Mouse (Mus musculus) spleen, postnatal 0 days (tissue): ENCODE measurements around the gene Hspb1. TPM values are rescaled to one million over a fixed set of nuclear protein-coding genes. Genes with fewer than 3 reads are reported as not detected.

Experiments
- polyA plus RNA-seq: library from polyadenylated mRNA; unstranded; fragments of >200 nt; fragmentation: Nextera tagmentation; extraction: Ambion mirVana; gene quantifications from 2 replicates; pipeline ENCODE4 v1.2.1, GENCODE M21; 2015

The Hspb1 gene
- 64.5 and 67.6 TPM in 2 replicates for polyA plus RNA-seq

DNA sequence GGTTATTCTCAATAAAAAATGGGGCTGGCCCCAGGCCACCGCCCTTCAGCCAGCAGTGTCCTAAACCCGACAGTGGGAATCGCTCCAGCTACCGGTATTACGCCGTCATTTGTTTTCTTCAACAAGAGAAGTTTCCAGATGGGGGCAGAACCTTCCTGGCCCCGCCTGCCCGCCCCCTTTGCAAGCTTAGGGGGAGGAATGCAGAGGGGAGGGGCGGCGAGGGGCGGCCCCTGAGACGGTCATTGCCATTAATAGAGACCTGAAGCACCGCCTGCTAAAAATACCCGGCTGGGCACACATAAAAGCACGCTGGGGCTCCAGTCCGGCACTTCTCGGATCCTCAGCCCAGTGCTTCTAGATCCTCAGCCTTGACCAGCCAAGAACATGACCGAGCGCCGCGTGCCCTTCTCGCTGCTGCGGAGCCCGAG is at the start of gene Hspb1:
TSS of gene Hspb1 (plus strand) at position 245 of the 428 bp plus-strand sequence.

GRCm38 (mm10) chr5:135934481-135935175 is 46.9 kb downstream of the Hspb1 start, which contains the start of gene Ywhag:
TSS of gene Ywhag (minus strand) at chr5:135934616.

Other genes starting within 250 kb of the Hspb1 start
- gene Por, start 217.9 kb upstream of the Hspb1 start, polyA plus RNA-seq, result 21.4 and 27.3 TPM in 2 replicates
- 19.2 and 27.6 TPM in 2 replicates for gene Tmem120a, start 143.5 kb upstream of the Hspb1 start, polyA plus RNA-seq
- 0.50 and 0.54 TPM in 2 replicates for gene Styxl1, start 109.5 kb upstream of the Hspb1 start, polyA plus RNA-seq
- 308 and 325 TPM in 2 replicates for gene Mdh2, start 109.4 kb upstream of the Hspb1 start, polyA plus RNA-seq
- gene Srrm3, start 81.0 kb upstream of the Hspb1 start, polyA plus RNA-seq, result 0.08 TPM in 2 replicates
- 55.4 and 62.3 TPM in 2 replicates for gene Ywhag, start 46.7 kb downstream of the Hspb1 start, polyA plus RNA-seq
- 2.8 and 3.6 TPM in 2 replicates for gene Ssc4d, start 86.6 kb downstream of the Hspb1 start, polyA plus RNA-seq
- gene Zp3, start 92.2 kb downstream of the Hspb1 start, polyA plus RNA-seq, result not detected in 2 replicates
- gene Dtx2, start 106.9 kb downstream of the Hspb1 start, polyA plus RNA-seq, result 6.9 and 10.6 TPM in 2 replicates
- gene Upk3b, start 150.6 kb downstream of the Hspb1 start, polyA plus RNA-seq, result 28.8 and 32.7 TPM in 2 replicates
- not detected in 2 replicates for gene Upk3bl, start 166.6 kb downstream of the Hspb1 start, polyA plus RNA-seq
- gene Rasa4, start 196.0 kb downstream of the Hspb1 start, polyA plus RNA-seq, result 5.1 and 5.8 TPM in 2 replicates
- 188 and 203 TPM in 2 replicates for gene Polr2j, start 228.7 kb downstream of the Hspb1 start, polyA plus RNA-seq
- 46.2 and 50.8 TPM in 2 replicates for gene Lrwd1, start 248.2 kb downstream of the Hspb1 start, polyA plus RNA-seq
- 17.4 and 18.6 TPM in 2 replicates for gene Alkbh4, start 248.2 kb downstream of the Hspb1 start, polyA plus RNA-seq